Mouse (Mus musculus) thymus, postnatal 0 days (tissue): Measurements from ENCODE around the gene Polh. TPM values are rescaled to one million over a fixed set of nuclear protein-coding genes. Genes with fewer than 3 reads are reported as not detected.

Experiments used
- DNase-seq: peaks from one replicate; pipeline ENCODE4 v3.0.0-alpha.2; 2015; ENCODE audit warnings: low spot score
- polyA plus RNA-seq: library from polyadenylated mRNA; unstranded; fragments of >200 nt; fragmentation: Nextera tagmentation; extraction: Ambion mirVana; gene quantifications from 2 replicates; pipeline ENCODE4 v1.2.1, GENCODE M21; 2015

Gene Polh
- polyA plus RNA-seq: 21.5 and 24.0 TPM in 2 replicates

DNA sequence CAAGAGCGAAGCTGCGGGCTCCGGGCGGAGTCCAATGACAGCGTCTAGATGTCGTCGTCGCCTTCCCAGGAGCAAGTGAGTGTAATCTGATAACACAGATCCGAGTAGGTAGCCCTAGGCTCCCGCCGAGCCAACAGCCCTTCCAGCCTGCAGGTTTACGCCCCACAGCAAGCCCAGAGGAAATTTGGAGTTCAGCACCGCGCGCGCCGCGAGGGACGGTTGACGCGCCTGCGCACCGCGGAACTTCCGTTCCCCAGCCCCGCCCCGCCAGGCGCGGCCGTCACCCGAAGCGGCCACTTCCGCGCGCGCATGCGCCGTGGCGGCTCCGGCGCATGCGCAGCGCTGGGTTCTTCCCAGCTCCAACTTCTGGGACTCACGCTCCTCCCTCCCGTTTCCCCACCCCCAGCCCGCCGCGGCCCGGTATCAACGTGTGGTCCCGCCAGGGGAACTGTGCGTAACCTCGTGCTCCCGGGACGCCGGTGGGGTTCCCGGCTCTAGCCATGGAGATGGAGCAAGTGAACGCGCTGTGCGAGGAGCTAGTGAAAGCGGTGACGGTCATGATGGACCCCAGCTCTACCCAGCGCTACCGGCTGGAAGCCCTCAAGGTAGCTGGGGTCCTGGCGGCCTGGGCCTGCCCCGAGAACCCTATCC, at the start of gene Polh, which contains the start of gene Xpo5:
Gene Polh (minus strand): TSS at position 225 of the 651 bp plus-strand sequence.
Gene Xpo5 (plus strand): TSS at position 362 of the 651 bp plus-strand sequence.
- peak; percentile 96 for DNase-seq

DNA sequence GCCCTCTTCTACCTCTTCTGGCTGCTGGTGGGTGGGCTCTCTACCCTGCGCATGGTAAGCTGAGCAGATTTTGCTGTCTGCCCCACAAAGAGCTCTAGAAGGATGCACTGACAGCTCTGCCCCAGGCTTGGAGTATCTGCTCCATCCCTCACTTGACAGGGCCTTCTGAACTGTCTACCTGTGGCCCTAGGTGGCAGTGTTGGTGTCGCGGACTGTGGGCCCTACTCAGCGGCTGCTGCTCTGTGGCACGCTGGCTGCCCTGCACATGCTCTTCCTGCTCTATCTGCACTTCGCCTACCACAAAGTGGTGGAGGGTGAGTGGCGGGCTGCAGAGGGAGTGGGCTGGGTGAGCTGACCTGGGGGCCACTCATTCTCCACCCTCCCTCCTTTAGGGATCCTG, 48.7 kb upstream of the Polh start:
- no peak for DNase-seq

DNA sequence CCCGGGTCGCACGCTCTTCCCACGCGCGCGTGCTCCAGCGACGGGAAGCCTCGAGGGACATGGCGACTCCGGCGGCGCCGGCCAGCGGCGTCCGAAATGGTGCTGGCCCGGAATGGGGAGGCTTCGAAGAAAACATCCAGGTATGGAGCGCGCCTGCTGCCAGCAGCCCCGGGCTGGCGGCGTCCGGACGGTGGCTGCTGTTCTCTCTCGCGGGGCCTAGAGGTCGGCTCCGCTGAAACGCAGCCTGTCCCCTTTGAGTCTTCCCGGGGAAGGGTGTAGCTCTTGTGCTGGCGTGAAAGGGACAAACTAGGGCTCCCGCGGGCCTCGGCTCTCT, 45.7 kb upstream of the Polh start:
- DNase-seq: no peak

DNA sequence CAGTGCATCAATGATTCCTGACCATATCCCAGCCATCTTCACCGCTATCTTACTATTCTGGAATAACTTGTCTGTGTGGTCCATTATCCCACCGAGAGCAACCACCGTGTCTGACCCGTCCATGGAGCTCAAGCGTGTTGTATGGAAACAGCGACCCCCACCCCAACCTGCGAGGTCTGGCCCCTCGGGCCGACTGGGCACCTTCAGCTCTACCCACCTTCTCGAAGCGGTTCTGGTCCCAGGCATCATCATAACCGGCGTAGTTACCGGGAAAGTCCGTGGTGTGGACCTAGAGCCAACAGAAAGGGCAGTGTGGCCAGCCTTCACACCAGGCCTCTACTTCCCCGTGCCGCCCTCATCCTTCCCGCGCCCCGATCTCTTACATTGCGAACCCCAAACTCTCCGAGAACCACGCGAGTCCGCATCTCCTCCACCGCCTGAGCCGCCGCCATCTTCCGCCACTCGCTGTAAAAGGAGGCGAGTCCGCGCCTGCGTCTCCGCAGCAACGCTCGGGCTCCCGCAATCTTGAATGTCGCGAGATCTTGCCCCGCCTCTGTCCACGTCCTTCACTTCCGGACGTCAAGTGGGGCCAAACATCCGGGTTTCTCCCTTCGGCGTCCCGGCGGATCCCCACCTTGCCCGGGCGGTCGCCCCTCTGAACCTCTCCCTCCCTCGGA, 45.2 kb upstream of the Polh start, which contains the start of the genes Polr1c and Yipf3:
Gene Polr1c (minus strand): TSS at position 543 of the 677 bp plus-strand sequence.
Gene Yipf3 (plus strand): TSS at position 569 of the 677 bp plus-strand sequence.
- peak; percentile 94 for DNase-seq

DNA sequence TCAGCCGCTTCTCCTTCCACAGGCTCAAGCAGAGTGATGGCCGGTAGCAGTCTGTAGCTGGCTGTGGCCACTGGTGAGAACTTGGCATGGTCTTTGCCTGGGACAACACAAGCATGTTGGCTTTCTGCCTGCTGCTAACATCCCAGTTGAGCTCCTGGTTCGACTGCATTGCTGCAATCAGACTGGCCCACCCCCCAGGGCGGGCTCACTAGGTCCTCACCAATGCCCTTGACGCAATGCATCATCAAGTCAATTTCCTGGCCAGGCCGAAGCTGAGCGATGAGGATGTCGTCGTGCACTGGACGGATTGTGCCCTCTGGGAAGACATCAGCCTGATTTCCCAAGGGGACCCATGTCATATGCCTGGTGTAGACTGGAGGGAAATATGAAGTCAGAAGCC, 42.1 kb upstream of the Polh start:
- no peak for DNase-seq

DNA sequence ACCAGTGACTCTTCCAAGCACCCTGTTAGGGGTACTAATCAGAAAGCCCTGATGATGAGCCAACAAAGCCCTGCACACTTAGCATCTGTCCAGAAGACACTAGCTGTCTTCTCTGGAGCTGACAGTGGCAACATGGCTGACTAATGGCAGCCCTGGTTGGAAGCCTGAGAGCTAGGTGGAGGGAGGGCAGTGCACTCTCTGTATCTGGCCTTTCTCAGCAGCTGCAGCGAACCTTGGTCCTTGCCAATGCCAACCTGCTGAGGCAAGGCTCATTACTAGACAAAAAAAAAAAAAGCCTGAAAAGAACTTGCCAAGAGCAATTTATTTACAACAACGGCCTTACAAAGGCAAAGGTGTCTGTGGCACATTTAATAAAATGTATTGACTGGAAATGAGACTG, 41.2 kb upstream of the Polh start:
- no peak for DNase-seq

DNA sequence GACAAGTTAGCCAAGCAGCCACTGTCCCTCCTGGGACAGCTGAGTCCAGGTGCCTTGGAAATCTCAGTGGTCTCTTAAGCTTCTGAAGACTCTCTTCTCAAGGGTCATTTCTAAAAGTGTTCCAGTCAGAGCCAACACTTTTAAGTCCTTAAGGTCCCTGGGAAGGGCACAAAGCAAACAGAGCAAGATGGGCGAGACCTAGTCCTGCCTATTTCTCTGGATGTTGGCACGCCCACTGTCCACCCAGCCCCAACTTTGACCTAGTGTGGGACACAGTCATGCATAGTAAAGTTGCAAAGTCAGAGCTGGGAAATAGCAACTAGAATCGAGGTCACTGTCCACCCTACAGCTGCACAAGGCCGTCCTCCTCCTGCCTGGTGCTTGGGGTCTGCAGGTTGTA, 40.5 kb upstream of the Polh start:
- no peak for DNase-seq

DNA sequence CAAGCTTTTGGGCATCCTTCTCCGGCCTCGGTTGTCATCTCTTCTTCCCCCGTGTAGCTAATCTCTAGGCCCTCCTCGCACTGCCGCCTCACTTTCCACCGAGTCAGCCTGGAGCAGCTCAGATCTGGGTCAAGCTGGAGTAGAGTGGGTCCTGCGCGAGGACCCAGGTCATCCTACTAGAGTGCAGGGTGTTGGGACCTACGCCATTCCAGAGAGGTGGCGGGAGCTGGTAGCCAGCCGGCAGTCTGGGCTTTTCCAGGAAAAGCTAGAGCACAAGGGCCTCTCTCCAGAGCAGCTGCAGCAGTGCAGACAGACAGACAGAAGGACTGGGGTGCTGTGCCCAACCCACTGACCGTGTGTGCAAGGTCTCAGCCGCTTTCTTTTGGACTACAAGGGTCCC, 39.8 kb upstream of the Polh start:
- DNase-seq: no peak

DNA sequence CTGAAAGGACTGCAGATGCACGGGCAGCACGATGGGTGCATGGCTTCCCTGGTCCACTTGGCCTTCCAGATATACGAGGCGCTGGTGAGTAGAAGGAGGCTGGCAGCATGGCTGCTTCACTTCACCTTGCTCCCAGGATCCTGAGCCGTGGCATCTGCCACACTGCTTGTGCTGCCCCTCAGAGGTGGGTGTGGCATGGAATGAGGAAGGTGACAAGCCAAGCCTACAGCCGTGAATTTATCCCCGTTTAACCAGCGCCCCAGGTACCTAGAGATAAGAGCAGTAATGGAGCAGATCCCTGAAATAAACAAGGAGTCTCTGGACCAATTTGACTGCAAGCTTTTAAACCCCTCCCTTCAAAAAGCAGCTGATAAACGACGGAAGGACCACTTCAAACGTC, 39.0 kb upstream of the Polh start:
- no peak for DNase-seq

DNA sequence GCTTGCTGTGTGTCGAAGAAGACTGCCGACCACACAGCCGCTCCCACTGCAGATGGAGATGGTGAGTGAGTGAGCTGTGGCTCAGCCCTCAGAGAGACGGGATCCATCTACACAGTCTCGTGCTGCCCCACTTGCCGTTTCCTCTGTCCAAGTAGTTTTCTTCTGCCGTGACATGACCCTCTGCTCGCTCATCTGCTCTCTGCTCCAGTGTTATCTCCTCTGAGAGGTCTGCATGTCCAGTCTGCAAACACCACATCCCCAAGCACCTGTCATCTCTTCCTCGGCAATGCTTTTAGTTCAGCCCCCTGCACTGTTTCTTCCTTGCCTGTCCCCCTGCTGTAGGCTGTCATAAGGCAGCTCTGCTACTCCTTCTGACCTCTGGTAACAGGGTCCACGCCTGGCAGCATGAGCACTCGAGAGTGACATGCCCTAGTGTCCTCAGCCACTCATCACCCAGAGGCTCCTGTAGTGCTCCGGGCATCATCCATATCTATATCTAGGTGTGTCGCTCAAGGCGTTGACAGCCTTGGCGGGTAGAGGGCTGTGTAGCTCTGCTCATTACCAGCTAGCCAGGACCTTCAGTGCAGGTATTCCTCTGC, 37.2 kb upstream of the Polh start:
- DNase-seq: no peak

DNA sequence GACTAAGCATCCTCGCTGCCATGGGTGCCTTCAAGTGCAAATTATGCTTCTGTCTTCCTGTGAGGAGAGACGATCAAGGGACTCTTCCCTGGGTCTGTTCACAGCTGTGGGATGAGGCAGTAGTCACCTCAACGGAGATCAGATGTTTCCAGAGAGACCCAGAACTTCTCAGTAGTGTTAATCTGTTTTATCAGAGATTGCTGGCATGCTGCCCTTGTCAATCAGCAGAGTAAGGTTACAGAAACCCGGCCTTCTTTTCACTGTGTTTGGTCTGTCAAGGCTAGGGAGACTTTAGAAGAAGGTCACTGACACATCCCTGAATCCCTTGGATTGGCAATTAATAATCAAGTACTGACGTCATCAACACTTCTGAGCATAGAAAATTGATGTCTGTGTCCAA, 35.0 kb upstream of the Polh start:
- no peak for DNase-seq

DNA sequence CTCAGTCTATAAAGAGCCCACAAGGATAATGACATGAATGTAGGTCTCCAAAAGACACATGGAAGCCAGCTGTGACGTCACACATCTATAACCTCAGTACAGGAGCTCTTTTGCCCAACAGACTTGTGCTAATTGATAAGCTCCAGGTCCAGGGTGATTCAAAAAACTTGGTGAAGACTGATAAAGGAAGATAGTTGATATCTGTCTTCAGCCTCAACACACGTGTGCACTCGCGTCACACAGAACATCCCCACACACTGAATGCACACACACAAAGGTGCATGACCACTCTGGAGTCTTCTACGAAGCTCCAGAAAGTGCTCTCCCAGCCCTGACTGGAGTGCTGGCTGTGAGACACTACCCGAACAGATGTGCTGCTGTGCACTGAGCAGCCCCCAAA, 34.6 kb upstream of the Polh start:
- no peak for DNase-seq

DNA sequence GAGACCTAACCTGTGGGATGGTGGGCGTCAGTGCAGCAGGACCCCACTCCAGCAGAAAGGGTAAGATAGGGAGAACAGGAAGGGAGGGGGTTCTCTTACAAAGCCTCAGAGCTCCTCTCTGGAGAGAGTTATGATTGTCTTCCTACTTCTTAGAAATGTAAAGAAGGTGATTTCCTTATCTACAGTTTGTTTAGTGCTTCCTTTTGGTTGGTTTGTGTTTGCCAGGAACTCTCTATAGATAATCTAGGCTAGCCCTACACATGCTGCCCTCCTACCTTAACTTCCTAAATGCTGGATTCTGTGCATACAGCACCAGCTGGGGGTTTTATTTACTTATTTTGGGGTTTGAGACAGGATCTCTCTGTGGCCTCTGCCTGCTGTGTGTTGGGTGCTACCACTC, 33.6 kb upstream of the Polh start:
- DNase-seq: no peak

DNA sequence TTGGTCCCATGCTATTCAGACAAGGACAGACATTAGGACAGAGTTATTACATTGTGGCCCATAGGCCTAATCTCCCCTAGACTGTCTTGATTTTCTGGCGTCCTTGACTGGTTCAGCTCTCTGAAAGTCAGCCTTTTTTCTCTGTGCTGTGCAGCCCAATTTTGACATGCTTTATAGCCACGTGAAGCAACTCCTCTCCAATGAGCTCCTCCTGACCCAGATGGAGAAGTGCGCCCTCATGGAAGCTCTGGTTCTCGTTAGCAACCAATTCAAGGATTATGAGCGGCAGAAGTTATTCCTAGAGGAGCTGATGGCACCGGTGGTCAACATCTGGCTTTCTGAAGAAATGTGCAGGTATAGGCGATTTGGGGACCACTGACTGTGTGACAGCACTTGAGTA, 25.1 kb upstream of the Polh start:
- DNase-seq: no peak

DNA sequence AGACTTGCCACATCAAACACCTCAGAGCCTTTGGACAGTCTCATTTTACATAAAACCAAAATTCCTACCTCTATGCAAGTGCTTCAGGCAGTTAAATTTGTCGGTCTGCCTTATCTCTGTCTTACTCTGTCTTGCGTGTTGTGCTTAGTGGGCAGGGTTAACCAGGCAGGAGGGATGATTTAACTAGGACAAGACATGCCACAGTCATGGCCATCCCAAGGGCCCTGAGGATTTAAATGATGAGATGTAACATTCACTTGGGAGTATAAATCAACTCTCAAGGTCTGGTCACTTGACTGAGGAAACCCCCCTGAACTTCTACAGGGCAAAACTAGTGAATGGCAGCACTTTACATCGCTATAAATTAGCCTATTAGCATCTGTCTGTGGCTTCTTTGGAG, 19.2 kb upstream of the Polh start:
- DNase-seq: no peak

DNA sequence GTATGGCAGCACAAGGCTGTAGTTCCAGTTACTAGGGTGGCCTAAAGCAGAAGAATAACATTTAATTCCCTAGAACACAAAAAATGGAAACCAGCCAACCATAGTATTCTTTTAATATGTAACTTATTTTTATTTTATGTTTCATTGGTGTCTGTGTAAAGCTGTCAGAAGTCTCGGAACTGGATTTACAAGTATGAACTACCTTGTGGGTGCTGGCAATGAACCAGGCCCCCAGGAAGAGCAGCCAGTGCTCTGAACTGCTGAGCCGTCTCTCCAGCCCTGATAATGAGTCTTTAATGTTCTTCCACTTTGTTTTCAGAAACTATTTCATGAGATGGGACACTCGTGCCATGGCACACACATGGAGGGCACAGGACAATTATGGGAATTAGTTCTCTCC, 8.1 kb upstream of the Polh start:
- no peak for DNase-seq

DNA sequence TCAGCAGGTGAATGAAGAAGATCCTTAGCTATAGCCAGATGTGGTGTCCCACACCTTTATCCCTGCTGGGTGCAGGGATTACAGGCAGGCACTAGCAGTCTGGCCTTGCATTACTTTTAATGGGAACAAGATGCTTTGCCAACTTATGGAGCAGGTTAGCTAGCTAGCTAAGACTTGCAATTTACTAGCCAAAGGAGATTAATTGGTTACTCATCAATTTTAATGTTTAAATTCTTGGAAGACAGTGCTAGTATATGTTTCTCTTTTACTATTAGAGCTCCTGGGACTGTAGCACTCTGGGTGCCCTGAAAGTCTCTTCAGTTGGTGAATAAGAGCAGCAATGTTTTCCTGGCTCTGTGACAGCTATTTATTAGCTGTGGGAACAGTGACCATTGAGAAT, 4.2 kb upstream of the Polh start:
- DNase-seq: no peak

DNA sequence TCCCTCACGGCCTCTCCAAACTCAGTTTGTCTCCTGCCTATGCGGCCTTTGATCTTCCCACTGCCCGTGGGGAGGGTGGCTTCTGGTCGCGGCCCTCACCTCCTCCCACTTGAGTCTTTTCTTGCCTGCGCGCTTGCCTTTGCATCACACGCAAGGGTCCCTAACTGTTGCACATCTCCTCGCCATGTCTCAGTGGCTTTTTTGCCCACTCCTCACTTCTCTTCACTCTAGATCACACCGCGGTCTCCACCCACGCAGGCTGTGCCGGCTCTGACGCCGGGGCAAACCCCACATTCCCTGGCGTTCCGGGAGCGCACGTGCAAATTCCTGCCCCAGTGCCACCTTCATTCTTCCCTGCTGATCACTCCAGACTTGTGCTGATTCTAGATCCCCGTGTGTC, 633 bp upstream of the Polh start:
- no peak for DNase-seq

DNA sequence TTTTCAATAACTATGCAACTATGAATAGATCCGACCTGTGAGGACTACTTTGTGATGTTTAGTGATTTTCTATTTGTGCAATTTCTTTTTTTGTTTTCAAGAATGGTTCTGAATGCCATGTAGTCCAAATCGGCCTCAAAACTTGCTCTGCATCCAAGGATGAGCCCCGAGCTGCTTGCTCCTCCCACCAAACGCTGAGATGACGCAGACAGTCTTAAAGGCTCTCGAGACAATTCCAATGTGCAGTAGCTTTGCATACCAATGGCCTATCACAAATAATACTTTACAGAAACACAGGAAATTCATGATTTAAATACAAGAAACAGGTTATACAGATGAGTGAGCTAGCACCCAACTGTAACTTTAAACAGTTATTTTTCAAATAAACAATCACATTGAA, 1.3 kb downstream of the Polh start:
- no peak for DNase-seq

DNA sequence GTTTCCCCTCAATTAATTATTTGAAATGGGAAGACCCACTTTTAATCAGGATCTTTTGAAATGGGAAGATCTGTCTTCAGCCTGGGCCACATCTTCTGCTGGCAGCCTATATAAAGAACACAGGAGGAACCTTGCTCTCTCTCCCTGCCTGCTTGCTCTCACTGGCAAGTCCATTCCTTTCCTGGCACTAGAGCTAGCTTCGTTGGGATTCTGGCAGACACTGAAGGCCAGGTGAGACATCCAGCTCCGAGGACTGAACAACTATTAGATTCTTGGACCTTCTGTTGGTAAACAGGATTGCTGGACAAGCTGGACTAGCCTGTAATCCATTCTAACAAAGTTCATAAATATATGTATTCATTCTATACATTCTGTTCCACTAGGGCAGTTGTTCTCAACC, 13.6 kb downstream of the Polh start:
- no peak for DNase-seq

DNA sequence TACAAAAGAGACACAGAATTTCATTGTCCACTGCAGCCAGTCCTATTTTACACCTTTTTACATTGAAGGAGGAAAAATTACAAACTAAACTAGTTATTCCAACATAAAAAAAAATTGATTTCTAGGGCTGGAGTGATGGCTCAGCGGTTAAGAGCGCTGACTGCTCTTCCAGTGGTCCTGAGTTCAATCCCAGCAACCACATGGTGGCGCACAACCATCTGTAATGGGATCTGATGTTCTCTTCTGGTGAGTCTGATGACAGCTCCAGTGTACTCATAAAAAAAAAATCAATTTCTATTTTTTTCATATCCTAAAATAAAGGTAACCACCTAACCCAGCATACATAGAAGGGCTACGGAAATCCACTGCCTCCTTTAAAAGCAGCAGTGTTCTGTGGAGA, 20.2 kb downstream of the Polh start:
- DNase-seq: no peak

DNA sequence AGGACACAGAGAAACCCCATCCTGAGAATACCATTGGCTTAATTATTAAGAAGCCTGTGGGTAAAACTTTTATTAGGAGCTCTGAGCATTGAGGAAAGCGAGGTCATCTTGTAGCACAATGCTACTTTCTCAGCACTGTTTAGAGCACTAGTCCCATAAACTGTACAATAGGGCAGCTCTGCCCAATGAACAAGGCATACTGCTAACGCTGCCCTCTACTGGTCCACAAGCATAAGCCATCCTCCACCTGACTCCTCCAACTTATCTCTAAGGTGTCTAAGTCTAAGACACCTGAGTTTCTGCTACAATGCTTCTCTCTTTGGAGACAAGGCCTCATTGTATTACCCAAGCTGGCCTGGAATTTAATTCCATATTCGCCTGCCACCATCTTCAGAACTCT, 31.9 kb downstream of the Polh start:
- DNase-seq: peak; percentile 63

DNA sequence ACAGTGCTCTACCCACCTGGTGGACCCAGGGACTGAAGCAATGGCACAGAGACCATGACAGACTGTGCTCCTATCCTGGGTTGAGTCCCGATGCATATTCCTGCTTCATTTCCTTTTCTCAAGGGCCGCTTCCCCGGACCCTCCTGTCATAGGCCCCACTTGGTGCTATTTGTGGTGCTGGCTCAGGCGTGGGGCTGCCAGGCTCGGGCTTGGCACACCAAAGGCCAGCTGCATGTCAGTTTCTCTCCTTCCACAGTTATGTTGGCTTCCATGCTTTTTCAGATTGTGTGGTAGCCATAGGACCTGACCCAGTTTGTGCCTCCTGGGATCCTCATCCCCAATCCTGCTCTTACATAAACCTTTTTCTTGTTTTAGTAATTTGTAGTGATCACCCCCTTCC, 33.7 kb downstream of the Polh start:
- DNase-seq: no peak
